Mouse (Mus musculus) bone marrow, adult 2 months (tissue): ENCODE results near the gene Heyl. TPM values are rescaled to one million over a fixed set of nuclear protein-coding genes. Genes with fewer than 3 reads are reported as not detected.

ENCODE experiments used
- H3K27ac ChIP-seq: fragments of 200-500 bp; 2 replicates; pipeline ENCODE4 v1.5.1; 2012; ENCODE audit warnings: low read depth, mild to moderate bottlenecking, control low read depth, inconsistent platforms, low read length; ENCODE audit not compliant: control insufficient read depth, poor library complexity, insufficient read depth
- H3K4me1 ChIP-seq: fragments of 200-500 bp; 2 replicates; pipeline ENCODE4 v1.6.1; 2011; ENCODE audit warnings: low read length; ENCODE audit not compliant: control insufficient read depth, insufficient read depth
- H3K4me3 ChIP-seq: fragments of 200-500 bp; replicated peaks from 2 replicates; pipeline ENCODE3; 2011; ENCODE audit warnings: mild to moderate bottlenecking, low read depth, low read length, control low read depth; ENCODE audit not compliant: control insufficient read depth
- CTCF ChIP-seq: fragments of 200-500 bp; IDR thresholded peaks from 2 replicates; pipeline ENCODE4 v1.5.1; 2011; ENCODE audit warnings: low read length, control low read depth; ENCODE audit not compliant: control insufficient read depth, insufficient read depth
- POLR2A ChIP-seq: fragments of 200-500 bp; IDR thresholded peaks from 2 replicates; pipeline ENCODE4 v1.6.1; 2011; ENCODE audit warnings: low read depth, mild to moderate bottlenecking, control low read depth, low read length, borderline replicate concordance; ENCODE audit not compliant: control insufficient read depth
- WGBS: fragments of 180-500 bp; shearing (Covaris S2); methylation state at CpG from one replicate; pipeline ENCODE4 v1.1.7; 2018; 5-methylcytosine and 5-hydroxymethylcytosine counted together
- polyA plus RNA-seq: library from polyadenylated mRNA; stranded (reverse); fragments of >200 nt; gene quantifications from 2 replicates; pipeline ENCODE4 v1.2.4, GENCODE M21; 2011; ENCODE audit warnings: low replicate concordance; ENCODE audit not compliant: missing spikeins, insufficient read depth, insufficient read length

Gene Heyl
- polyA plus RNA-seq, 1 experiment: 0.77 TPM

- 19% methylated on average over 5 of the region's 5 CpGs for WGBS
- no peak overlapping the region for H3K4me3 ChIP-seq
- H3K4me1 ChIP-seq: no peaks in the 10 kb centered on the region; the same call in 1 of the 2 replicates
- TF ChIP-seq CTCF (no peak), POLR2A (no peak)
- no peak overlapping the region for H3K27ac ChIP-seq
These were observed 26.0 kb upstream of the Heyl start for GRCm38 (mm10) chr4:123207337-123207736.

- 60% methylated on average over 8 of the region's 8 CpGs for WGBS
- no peak overlapping the region for H3K4me3 ChIP-seq
- TF ChIP-seq POLR2A (no peak), CTCF (no peak)
- H3K27ac ChIP-seq: no peak overlapping the region
- no peaks in the 10 kb centered on the region; the same call in 1 of the 2 replicates for H3K4me1 ChIP-seq
These were observed 22.4 kb upstream of the Heyl start for GRCm38 (mm10) chr4:123210996-123211395.

DNA sequence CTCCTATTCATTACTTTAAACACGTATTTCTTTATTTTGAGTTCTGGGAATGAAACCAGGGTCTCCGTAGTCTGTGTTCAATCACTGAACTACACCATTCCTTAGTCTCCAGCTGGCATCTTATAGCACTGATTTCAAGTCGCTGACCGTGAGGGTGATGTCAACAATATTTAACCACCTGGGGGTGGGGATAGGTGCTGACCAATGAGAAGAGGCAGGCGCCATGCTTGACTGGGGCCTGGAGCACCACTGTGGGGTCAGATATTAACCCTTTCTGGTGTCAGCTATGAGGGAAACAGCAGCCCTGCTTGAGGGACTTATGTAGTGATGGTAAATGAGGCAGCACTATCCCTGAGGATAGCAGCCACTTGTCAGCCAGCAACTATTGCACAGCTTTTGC is 21.9 kb upstream of the Heyl start:
- H3K4me3 ChIP-seq: no peak overlapping the region
- H3K27ac ChIP-seq: no peak overlapping the region
- TF ChIP-seq POLR2A: no peak
- TF ChIP-seq CTCF: no peak
- H3K4me1 ChIP-seq: no peaks in the 10 kb centered on the region; the same call in 1 of the 2 replicates
- WGBS: 74% methylated on average over 5 of the region's 5 CpGs

DNA sequence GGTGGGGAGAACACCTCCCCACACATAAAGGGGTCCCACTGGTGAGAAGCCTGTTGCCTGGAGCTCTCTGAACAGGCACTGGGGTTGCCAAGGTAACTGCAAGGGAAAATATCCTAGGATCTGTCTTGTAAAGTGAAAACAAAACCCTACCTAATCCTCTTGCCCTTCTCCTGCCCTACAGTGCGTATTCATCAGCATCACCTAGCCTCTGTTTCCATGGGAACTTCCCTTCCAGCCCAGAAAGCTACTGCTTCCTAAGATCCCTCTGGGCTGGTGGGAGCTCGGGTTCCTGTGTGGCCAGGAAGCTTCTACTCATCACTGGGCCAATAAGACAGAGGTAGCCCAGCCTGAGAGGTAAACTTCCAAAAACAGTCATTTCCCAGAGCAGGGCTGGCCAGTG is 21.0 kb upstream of the Heyl start:
- Histone ChIP-seq H3K27ac (no peak overlapping the region), H3K4me1 (no peaks in the 10 kb centered on the region; the same call in 1 of the 2 replicates), H3K4me3 (no peak overlapping the region)
- WGBS: 54% methylated on average over 2 of the region's 2 CpGs
- no peak for TF ChIP-seq POLR2A
- TF ChIP-seq CTCF: no peak

DNA sequence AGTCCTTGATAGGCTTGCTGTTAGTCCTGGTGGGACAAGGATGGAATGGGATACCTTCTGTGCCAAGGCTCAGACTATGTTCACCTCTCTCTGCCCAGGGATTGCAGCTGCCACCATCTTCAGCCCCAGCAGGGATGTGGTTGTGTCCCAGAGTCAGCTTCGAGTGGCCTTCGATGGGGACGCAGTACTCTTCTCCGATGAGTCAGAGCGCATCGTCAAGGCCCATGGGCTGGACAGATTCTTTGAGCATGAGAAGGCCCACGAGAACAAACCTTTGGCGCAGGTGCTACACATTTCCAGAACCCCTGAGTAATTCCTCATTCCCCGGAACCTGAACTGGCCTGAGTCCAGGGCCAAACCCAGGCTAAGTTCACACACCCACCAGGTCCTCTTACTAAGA is 19.4 kb upstream of the Heyl start:
- Histone ChIP-seq H3K4me1 (no peaks in the 10 kb centered on the region), H3K4me3 (no peak overlapping the region), H3K27ac (no peak overlapping the region)
- TF ChIP-seq POLR2A (no peak), CTCF (no peak)
- WGBS: 82% methylated on average over 9 of the region's 9 CpGs

- Histone ChIP-seq H3K27ac (no peak overlapping the region), H3K4me1 (no peaks in the 10 kb centered on the region), H3K4me3 (no peak overlapping the region)
- no peak for TF ChIP-seq POLR2A
- no peak for TF ChIP-seq CTCF
- WGBS: 80% methylated on average over 1 of the region's 1 CpGs
These were observed 18.0 kb upstream of the Heyl start for GRCm38 (mm10) chr4:123215367-123215766.

GRCm38 (mm10) chr4:123216782-123217181 is 16.6 kb upstream of the Heyl start:
- TF ChIP-seq POLR2A (no peak), CTCF (peak; percentile 79)
- H3K27ac ChIP-seq: no peak overlapping the region
- H3K4me1 ChIP-seq: no peaks in the 10 kb centered on the region
- 0% methylated on average over 1 of the region's 1 CpGs for WGBS
- no peak overlapping the region for H3K4me3 ChIP-seq

GRCm38 (mm10) chr4:123219720-123220357 is 13.5 kb upstream of the Heyl start:
- Histone ChIP-seq H3K4me1 (no peaks in the 10 kb centered on the region), H3K4me3 (no peak overlapping the region), H3K27ac (no peak overlapping the region)
- peak; percentile 96 for TF ChIP-seq CTCF
- TF ChIP-seq POLR2A: no peak
- 66% methylated on average over 15 of the region's 15 CpGs for WGBS

GRCm38 (mm10) chr4:123220637-123221036 is 12.7 kb upstream of the Heyl start:
- TF ChIP-seq POLR2A: no peak
- TF ChIP-seq CTCF: no peak

More at GRCm38 (mm10) chr4:123220637-123221036, 12.7 kb upstream of the Heyl start:
- Histone ChIP-seq H3K4me3 (no peak overlapping the region), H3K27ac (no peak overlapping the region), H3K4me1 (no peaks in the 10 kb centered on the region)
- 75% methylated on average over 4 of the region's 4 CpGs for WGBS
